9 mouse cellular contexts compared by ENCODE assay signal in the genomic region with DNA sequence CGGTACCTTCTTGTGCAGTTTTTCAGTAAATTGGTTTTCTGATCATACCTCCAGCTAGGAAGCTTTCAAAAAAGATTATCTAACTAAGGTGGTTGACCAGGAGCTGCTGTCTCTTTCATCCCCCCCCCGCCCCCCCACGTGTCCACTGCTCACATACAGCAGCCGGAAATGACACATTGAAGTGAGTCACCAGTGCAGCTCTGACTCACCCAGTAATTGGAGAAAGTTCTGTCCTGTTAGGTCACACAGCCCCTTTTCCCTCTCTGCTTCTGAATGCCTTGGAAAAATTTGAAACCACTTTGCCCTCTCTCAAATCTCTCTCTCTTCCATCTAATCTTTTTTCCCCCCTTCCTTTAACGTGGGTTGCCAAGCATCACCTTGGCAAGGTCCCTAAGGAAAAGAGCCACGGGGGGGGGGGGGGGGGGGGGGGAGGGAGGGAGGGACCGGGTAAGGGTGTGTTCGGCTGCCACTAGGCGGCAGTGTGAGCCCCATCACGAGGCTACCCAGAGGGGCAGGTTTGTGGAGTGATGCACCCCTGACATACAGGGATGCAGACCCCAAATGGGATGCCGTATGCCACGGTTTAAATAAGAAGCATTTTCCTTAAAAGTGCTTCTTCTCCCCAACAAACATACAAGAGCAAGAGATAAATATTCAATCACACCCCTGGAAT. TPM values are rescaled to one million over a fixed set of nuclear protein-coding genes. Genes with fewer than 3 reads are reported as not detected.
A peak's percentile ranks its signal among the peaks of the same experiment; 100 is the strongest.
DNase-seq lines count a peak whose midpoint lies in the region; ATAC-seq and TF ChIP-seq lines count a peak whose summit lies in the region.
"Had no signal": no experiment of that assay in that cellular context is flagged by ENCODE, and none has a peak within 500 bp of the region (broad histone marks: within the 10 kb centered on the region; RNA-seq: fewer than 3 reads in every experiment).

No protein-coding gene starts in this region.

- intact Hi-C loops in heart, adult 2 months (cut with DNase I), result loop anchor here (1.0 to 5.0 kb wide), 2 partner anchors 35 to 45 kb away; partner anchors contain the start of gene Vgf

- ATAC-seq in kidney, embryonic 15.5 days (replicated peaks; ENCODE audit: low FRiP score), result no peak

- no peak overlapping the region for H3K9ac ChIP-seq in kidney, embryonic 15.5 days
- no peak overlapping the region for H3K9ac ChIP-seq in ES-Bruce4 (ENCODE audit: low read depth, poor library complexity, severe bottlenecking)
- no peak overlapping the region for H3K9ac ChIP-seq in heart, adult 2 months (ENCODE audit: low read depth, low read length)
- H3K9ac ChIP-seq in liver, adult 2 months (ENCODE audit: low read depth, low read length), result no peak overlapping the region
- H3K9ac ChIP-seq: embryonic facial prominence, embryonic 15.5 days had no signal

- TF ChIP-seq CTCF in kidney, adult 2 months (conservative IDR thresholded peaks at IDR 0.05; ENCODE audit: insufficient read depth, insufficient read length, low read depth, low read length), result peak; percentile 64
- peak; percentile 62 for TF ChIP-seq CTCF in ES-Bruce4 (IDR thresholded peaks at IDR 0.05; ENCODE audit: low read depth, low read length)
- TF ChIP-seq CTCF in heart, adult 2 months (IDR thresholded peaks at IDR 0.05), result peak; percentile 69
- TF ChIP-seq CTCF in liver, adult 2 months (IDR thresholded peaks at IDR 0.05; ENCODE audit: low read depth, low read length), result peak; percentile 80

- WGBS in kidney, adult 2 months, result 24% methylated on average over 11 of the region's 12 CpGs
- 26% methylated on average over 11 of the region's 12 CpGs for WGBS in kidney, embryonic 15.5 days
- 22% methylated on average over 11 of the region's 12 CpGs for WGBS in heart, adult 2 months
- WGBS in liver, adult 2 months, result 30% methylated on average over 11 of the region's 12 CpGs

- no peaks in the 10 kb centered on the region for H3K4me1 ChIP-seq in kidney, adult 2 months (ENCODE audit: control insufficient read depth, insufficient read depth, low read length)
- no peaks in the 10 kb centered on the region for H3K4me1 ChIP-seq in kidney, embryonic 15.5 days
- H3K4me1 ChIP-seq in ES-Bruce4 (ENCODE audit: control insufficient read depth, insufficient read depth, low read length), result no peaks in the 10 kb centered on the region
- no peaks in the 10 kb centered on the region for H3K4me1 ChIP-seq in heart, adult 2 months (ENCODE audit: control insufficient read depth, insufficient read depth, low read length)
- no peaks in the 10 kb centered on the region for H3K4me1 ChIP-seq in liver, adult 2 months (ENCODE audit: control insufficient read depth, insufficient read depth, low read length)
- H3K4me1 ChIP-seq: embryonic facial prominence, embryonic 15.5 days had no signal

- H3K4me2 ChIP-seq in kidney, embryonic 15.5 days, result no peak overlapping the region
- H3K4me2 ChIP-seq: embryonic facial prominence, embryonic 15.5 days had no signal

- H3K4me3 ChIP-seq in kidney, adult 2 months (ENCODE audit: insufficient read depth, low read depth, low read length), result no peak overlapping the region
- H3K4me3 ChIP-seq in kidney, embryonic 15.5 days (replicated peaks), result no peak overlapping the region
- no peak overlapping the region for H3K4me3 ChIP-seq in ES-Bruce4 (ENCODE audit: low read depth, low read length)
- no peak overlapping the region for H3K4me3 ChIP-seq in heart, adult 2 months
- H3K4me3 ChIP-seq in liver, adult 2 months (ENCODE audit: insufficient read depth, low read depth, low read length), result no peak overlapping the region
- H3K4me3 ChIP-seq: embryonic facial prominence, embryonic 15.5 days had no signal

- no peak for TF ChIP-seq EP300 in ES-Bruce4 (IDR thresholded peaks at IDR 0.05; ENCODE audit: insufficient read depth, low read depth, low read length)
- TF ChIP-seq EP300 in heart, adult 2 months (IDR thresholded peaks at IDR 0.05; ENCODE audit: insufficient read depth, low read depth, low read length), result 0 out of 2 replicates have a peak, but pooled peaks have one; percentile 32

- H3K27me3 ChIP-seq in kidney, adult 2 months (replicated peaks; ENCODE audit: control insufficient read depth, insufficient read depth, low read length), result no peaks in the 10 kb centered on the region
- H3K27me3 ChIP-seq in kidney, embryonic 15.5 days, result no peaks in the 10 kb centered on the region
- H3K27me3 ChIP-seq in ES-Bruce4 (ENCODE audit: control insufficient read depth, insufficient read depth, low read length, poor library complexity, severe bottlenecking), result no peaks in the 10 kb centered on the region
- no peaks in the 10 kb centered on the region for H3K27me3 ChIP-seq in heart, adult 2 months (ENCODE audit: control insufficient read depth, insufficient read depth, low read length)
- no peaks in the 10 kb centered on the region for H3K27me3 ChIP-seq in liver, adult 2 months (ENCODE audit: control insufficient read depth, insufficient read depth, low read length)
- H3K27me3 ChIP-seq in splenic B cell, adult 2 months (ENCODE audit: control insufficient read depth, insufficient read depth, low read length, poor library complexity, severe bottlenecking), result no peaks in the 10 kb centered on the region
- H3K27me3 ChIP-seq: embryonic facial prominence, embryonic 15.5 days had no signal

- DNase-seq in kidney, adult 2 months, result peak; percentile 60
- peak; percentile 69 for DNase-seq in adrenal gland, postnatal 25 days
- DNase-seq in heart, adult 2 months, result peak; percentile 68 to 75
- no peak for DNase-seq in liver, adult 2 months (ENCODE audit: extremely low read depth, low read depth, low spot score)
- peak; percentile 54 for DNase-seq in splenic B cell, adult 2 months (ENCODE audit: low read depth, low spot score)
- no peak for DNase-seq in ovary, adult 18-20 months (ENCODE audit: low spot score)

- TF ChIP-seq POLR2A in kidney, adult 2 months (IDR thresholded peaks at IDR 0.05; ENCODE audit: low read depth, low read length), result no peak
- TF ChIP-seq POLR2A in ES-Bruce4 (IDR thresholded peaks at IDR 0.05; ENCODE audit: insufficient read depth, low read length), result no peak
- peak; percentile 10; the same call in 1 of the 2 replicates for TF ChIP-seq POLR2A in heart, adult 2 months (IDR thresholded peaks at IDR 0.05; ENCODE audit: insufficient read depth, low read depth, low read length)
- no peak for TF ChIP-seq POLR2A in liver, adult 2 months (IDR thresholded peaks at IDR 0.05; ENCODE audit: extremely low read depth, insufficient read depth, low read length)

- no peaks in the 10 kb centered on the region for H3K79me2 ChIP-seq in heart, adult 2 months (replicated peaks; ENCODE audit: control insufficient read depth, insufficient read depth, low read length)
- H3K79me2 ChIP-seq in liver, adult 2 months (ENCODE audit: control insufficient read depth, insufficient read depth, low read length), result no peaks in the 10 kb centered on the region

- H3K9me3 ChIP-seq in kidney, embryonic 15.5 days (replicated peaks), result no peaks in the 10 kb centered on the region
- no peaks in the 10 kb centered on the region for H3K9me3 ChIP-seq in ES-Bruce4 (replicated peaks; ENCODE audit: control insufficient read depth, insufficient read depth, low read length, poor library complexity, severe bottlenecking)
- H3K9me3 ChIP-seq: embryonic facial prominence, embryonic 15.5 days had no signal

- no peak overlapping the region for H3K27ac ChIP-seq in kidney, adult 2 months (ENCODE audit: insufficient read depth, low read depth, low read length)
- no peak overlapping the region for H3K27ac ChIP-seq in kidney, embryonic 15.5 days
- no peak overlapping the region for H3K27ac ChIP-seq in ES-Bruce4 (ENCODE audit: insufficient read depth, low read length)
- H3K27ac ChIP-seq in heart, adult 2 months, result no peak overlapping the region
- H3K27ac ChIP-seq in liver, adult 2 months (replicated peaks; ENCODE audit: insufficient read depth, low read depth, low read length), result no peak overlapping the region
- H3K27ac ChIP-seq: embryonic facial prominence, embryonic 15.5 days had no signal

- H3K36me3 ChIP-seq in kidney, adult 2 months (ENCODE audit: control insufficient read depth, insufficient read depth, low read length), result no peaks in the 10 kb centered on the region
- H3K36me3 ChIP-seq in kidney, embryonic 15.5 days, result no peaks in the 10 kb centered on the region
- H3K36me3 ChIP-seq in ES-Bruce4 (ENCODE audit: control insufficient read depth, insufficient read depth, low read length, poor library complexity, severe bottlenecking), result no peaks in the 10 kb centered on the region
- H3K36me3 ChIP-seq in heart, adult 2 months (ENCODE audit: control insufficient read depth, insufficient read depth, low read length), result no peaks in the 10 kb centered on the region
- H3K36me3 ChIP-seq in liver, adult 2 months (ENCODE audit: control insufficient read depth, insufficient read depth, low read length), result no peaks in the 10 kb centered on the region
- no peaks in the 10 kb centered on the region for H3K36me3 ChIP-seq in splenic B cell, adult 2 months (ENCODE audit: control insufficient read depth, insufficient read depth, low read length, poor library complexity, severe bottlenecking)
- H3K36me3 ChIP-seq: embryonic facial prominence, embryonic 15.5 days had no signal

RNA-seq across cellular contexts. Expression of gene Serpine1, which starts 10.1 kb away (rescaled TPM):
- polyA plus RNA-seq in kidney, adult 2 months (2012; rRNA removed), result 1.1 and 2.1 TPM in 2 replicates
- 0.45 and 0.48 TPM in 2 replicates for polyA plus RNA-seq in kidney, embryonic 15.5 days (2015; fragmentation: Nextera tagmentation; extraction: Ambion mirVana)
- 32.8 and 33.4 TPM in 2 replicates for polyA plus RNA-seq in ES-Bruce4 (2011; ENCODE audit: insufficient read depth, insufficient read length, low read depth, missing spikeins)
- total RNA-seq in adrenal gland, postnatal 25 days (2021), result 2.0 and 3.4 TPM in 2 replicates
- 10 to 100 TPM; 24.0 to 29.6 TPM for total RNA-seq in heart, adult 2 months (2021)
- polyA plus RNA-seq in heart, adult 2 months (2012; rRNA removed), result 21.9 and 41.8 TPM in 2 replicates
- total RNA-seq in liver, adult 2 months (2014; rRNA removed), result 0.83 and 1.9 TPM in 2 replicates
- polyA plus RNA-seq in liver, adult 2 months (2012; rRNA removed), result 0.12 and 0.32 TPM in 2 replicates

RNA-seq across cellular contexts. Expression of gene Ap1s1, which starts 16.0 kb away (rescaled TPM):
- 57.7 and 67.0 TPM in 2 replicates for polyA plus RNA-seq in kidney, adult 2 months (2012; rRNA removed)
- 181 and 194 TPM in 2 replicates for polyA plus RNA-seq in kidney, embryonic 15.5 days (2015; fragmentation: Nextera tagmentation; extraction: Ambion mirVana)
- polyA plus RNA-seq in ES-Bruce4 (2011; ENCODE audit: insufficient read depth, insufficient read length, low read depth, missing spikeins), result 68.6 and 78.9 TPM in 2 replicates
- total RNA-seq in adrenal gland, postnatal 25 days (2021), result 97.4 and 117 TPM in 2 replicates
- total RNA-seq in heart, adult 2 months (2021), result 10 to 100 TPM; 33.9 to 36.8 TPM
- 23.4 and 38.6 TPM in 2 replicates for polyA plus RNA-seq in heart, adult 2 months (2012; rRNA removed)
- 21.5 and 23.8 TPM in 2 replicates for total RNA-seq in liver, adult 2 months (2014; rRNA removed)
- 24.1 and 25.6 TPM in 2 replicates for polyA plus RNA-seq in liver, adult 2 months (2012; rRNA removed)

RNA-seq across cellular contexts. Expression of gene Vgf, which starts 35.8 kb away (rescaled TPM):
- 0.03 and 0.08 TPM in 2 replicates for polyA plus RNA-seq in kidney, adult 2 months (2012; rRNA removed)
- 0.10 and 0.55 TPM in 2 replicates for polyA plus RNA-seq in kidney, embryonic 15.5 days (2015; fragmentation: Nextera tagmentation; extraction: Ambion mirVana)
- 3.7 and 5.7 TPM in 2 replicates for polyA plus RNA-seq in ES-Bruce4 (2011; ENCODE audit: insufficient read depth, insufficient read length, low read depth, missing spikeins)
- 7.4 and 11.0 TPM in 2 replicates for total RNA-seq in adrenal gland, postnatal 25 days (2021)
- not detected for total RNA-seq in heart, adult 2 months (2021)
- 0.06 TPM in 2 replicates for polyA plus RNA-seq in heart, adult 2 months (2012; rRNA removed)
- 0.07 TPM in 1 of 2 replicates, not detected in the other for total RNA-seq in liver, adult 2 months (2014; rRNA removed)
- polyA plus RNA-seq in liver, adult 2 months (2012; rRNA removed), result not detected in 2 replicates

RNA-seq across cellular contexts. Expression of gene Trim56, which starts 54.1 kb away (rescaled TPM):
- 10.2 and 14.4 TPM in 2 replicates for polyA plus RNA-seq in kidney, adult 2 months (2012; rRNA removed)
- 7.9 and 9.0 TPM in 2 replicates for polyA plus RNA-seq in kidney, embryonic 15.5 days (2015; fragmentation: Nextera tagmentation; extraction: Ambion mirVana)
- polyA plus RNA-seq in ES-Bruce4 (2011; ENCODE audit: insufficient read depth, insufficient read length, low read depth, missing spikeins), result 15.2 and 16.1 TPM in 2 replicates
- 44.0 and 53.3 TPM in 2 replicates for total RNA-seq in adrenal gland, postnatal 25 days (2021)
- 10 to 100 TPM; 19.0 to 22.2 TPM for total RNA-seq in heart, adult 2 months (2021)
- polyA plus RNA-seq in heart, adult 2 months (2012; rRNA removed), result 6.9 and 7.5 TPM in 2 replicates
- 9.3 and 11.2 TPM in 2 replicates for total RNA-seq in liver, adult 2 months (2014; rRNA removed)
- polyA plus RNA-seq in liver, adult 2 months (2012; rRNA removed), result 4.3 and 5.7 TPM in 2 replicates

Comparison
In these comparisons a context has a peak if more than half of its experiments do, and no peak if none do; other contexts are left out.
1. DNase-seq: peak in kidney, adult 2 months (single experiment), adrenal gland, postnatal 25 days (single experiment), heart, adult 2 months (2 of 2) and splenic B cell, adult 2 months (single experiment); none in liver, adult 2 months (single experiment) and ovary, adult 18-20 months (single experiment).
2. Peak in every context shown above with its lines, with median percentiles within 50 percentile points of each other: CTCF ChIP-seq.